Mouse (Mus musculus) cerebellum, postnatal 14 days (tissue): ENCODE measurements around the gene Sgpp2.

ENCODE experiments used
- DNase-seq, 2 experiments: peaks; one replicate each; pipeline ENCODE4 v3.0.0; 2021; ENCODE audit warnings: mixed read lengths in 2 of 2

The Sgpp2 gene

DNA sequence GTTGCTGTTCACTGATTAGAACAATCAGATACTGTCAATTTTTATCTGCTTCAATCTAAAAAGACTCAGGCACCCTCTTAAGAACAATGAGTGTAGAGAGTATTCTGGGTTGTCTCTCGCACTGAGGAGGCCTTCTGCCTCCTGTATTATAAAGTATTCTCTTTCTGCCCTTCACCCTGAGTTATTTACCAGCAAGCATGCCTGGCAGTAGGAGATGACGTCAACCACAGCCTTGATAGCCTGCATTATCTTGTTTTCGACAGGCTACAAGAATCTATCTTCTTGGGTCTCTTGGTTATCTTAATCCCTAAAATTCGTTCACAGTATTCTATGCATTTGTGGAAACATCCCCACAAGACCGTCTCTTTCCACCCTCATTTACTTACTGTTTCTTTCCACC is 29.8 kb downstream of the Sgpp2 start:
- no peak for DNase-seq

DNA sequence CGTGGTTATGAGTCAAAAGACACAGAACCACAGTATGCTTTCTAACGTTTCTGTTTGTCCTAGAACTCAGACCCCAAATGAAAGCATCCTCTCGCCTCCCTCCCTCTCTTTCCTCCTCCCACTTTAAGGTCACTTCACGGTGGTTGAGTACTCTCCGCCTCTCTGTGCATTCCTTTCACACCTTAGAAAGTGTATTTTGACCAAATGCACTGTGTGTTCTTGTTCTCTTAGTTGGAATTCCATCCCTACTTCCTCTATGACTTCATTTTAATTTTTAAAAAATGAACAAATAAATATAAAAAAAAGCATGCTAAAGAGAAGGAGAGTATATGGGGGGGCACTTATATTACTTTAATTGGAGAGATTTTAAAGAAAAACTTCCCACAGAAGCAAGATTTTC is 30.4 kb downstream of the Sgpp2 start:
- no peak for DNase-seq

DNA sequence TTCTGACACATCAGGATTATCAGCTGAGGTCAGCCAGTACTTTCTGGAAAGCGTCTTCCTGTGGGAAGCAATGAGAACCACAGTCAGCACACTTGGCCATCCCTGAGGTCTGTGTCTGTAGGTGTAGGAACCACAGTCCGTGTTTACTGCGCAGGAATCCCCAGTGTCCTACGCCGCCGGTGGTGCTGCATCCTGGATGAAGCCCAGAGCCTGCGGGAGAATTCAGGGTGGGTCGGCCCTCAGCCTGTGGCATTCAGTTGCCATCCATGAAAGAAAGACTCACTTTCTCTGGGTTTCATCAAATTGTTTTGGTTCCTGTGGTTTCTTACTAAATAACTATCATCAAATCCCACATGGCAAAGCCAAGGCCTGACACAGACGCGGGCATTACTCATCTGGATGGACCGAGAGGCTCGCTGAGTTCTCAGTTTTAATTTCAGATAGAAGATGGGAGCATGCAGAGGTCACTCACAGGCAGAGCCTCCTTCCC is 37.2 kb downstream of the Sgpp2 start:
- DNase-seq = no peak

DNA sequence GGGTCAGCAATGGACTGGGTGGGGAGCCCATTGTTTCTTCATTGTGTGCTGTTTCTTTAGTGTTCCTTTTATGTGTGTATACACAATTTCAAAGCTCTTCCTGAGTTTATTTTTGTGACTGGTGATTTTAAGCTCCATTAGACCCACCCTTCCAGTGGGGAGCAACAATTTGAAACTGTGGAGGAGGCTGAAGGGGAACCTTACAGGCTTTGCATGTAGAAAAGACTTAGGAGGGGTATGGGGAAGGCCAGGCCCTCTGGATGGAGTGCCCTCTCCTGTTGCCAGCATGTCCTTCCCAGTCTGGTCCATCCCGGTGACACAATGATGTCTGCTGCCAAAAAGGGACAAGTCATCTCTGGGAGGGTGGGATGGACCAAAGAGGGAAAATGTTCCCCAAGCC is 39.1 kb downstream of the Sgpp2 start:
- DNase-seq = no peak

DNA sequence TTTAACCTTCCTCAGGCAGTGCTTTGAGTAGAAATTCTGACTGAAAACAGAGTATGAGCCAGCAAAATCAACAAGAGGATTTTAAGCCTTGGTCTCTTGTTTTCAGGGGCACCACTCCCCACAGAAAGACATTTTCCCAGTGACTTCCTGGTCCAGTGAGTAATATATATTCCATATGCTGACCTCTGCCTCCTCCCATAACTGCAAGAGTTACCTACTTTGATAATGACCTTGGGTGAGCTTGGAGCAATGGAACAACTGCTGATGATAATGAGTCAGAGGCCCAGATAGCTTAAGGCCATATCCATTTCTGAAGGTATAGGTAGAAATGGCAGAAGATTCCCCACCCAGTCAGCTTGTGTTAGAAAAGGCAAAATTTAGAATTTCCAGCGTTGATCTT is 43.1 kb downstream of the Sgpp2 start:
- no peak for DNase-seq

DNA sequence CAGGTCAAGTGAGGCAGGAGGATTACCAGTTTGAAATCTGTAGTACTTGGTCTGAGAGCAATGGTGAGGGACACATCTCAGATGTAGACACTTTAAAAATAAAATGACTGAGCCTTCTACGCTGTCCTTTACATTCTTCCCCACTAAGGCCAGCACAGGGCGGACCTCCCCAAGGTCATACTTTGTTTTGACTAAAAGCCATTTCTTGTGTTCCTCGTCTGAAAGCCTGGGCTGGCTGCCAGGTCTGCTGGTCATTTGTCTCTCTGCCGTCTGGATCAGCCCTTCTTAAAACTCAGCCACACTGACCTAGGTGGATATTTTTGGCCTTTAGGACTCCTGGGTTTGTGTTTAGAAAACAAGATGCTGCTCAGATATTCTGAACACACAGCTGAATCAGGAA is 45.0 kb downstream of the Sgpp2 start:
- DNase-seq = peak; percentile 71 to 77

DNA sequence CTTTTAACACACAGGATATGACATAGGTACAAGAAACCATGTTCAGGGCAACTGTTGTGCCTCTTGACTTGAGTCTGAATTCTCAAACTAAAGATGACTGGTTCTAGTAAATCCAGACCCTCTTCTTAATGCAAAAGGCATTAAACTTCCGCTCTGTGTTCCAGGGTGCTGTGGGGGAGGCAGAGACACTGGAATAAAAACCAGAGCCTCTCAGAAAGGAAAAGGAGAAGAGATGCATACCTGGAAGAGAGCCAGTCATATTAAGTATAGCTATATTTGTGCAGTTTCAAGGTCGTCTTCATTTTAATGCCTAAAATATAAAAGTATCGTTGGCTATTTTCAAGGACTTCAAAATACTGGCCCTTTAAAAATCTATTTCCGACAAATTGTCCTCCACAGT is 47.3 kb downstream of the Sgpp2 start:
- DNase-seq = no peak

DNA sequence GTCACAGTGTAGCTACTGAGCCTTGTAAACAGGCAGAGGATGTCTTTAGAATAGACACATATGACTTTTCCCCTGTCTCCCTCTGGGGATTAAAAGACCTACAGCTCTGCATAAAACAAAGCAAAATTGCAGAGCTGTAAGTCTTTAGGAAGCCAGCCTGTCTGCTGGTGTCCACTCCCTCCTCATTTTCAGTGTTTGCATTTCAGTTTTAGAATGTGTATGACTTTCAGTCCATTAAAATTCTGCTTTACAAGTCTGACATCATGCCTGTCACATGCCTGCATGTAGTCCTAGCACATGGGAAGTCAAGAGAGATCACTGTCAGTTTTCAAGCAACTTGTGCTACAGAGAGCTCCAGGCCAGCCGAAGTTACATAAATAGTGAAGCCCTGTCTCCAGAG is 47.7 kb downstream of the Sgpp2 start:
- no peak for DNase-seq

DNA sequence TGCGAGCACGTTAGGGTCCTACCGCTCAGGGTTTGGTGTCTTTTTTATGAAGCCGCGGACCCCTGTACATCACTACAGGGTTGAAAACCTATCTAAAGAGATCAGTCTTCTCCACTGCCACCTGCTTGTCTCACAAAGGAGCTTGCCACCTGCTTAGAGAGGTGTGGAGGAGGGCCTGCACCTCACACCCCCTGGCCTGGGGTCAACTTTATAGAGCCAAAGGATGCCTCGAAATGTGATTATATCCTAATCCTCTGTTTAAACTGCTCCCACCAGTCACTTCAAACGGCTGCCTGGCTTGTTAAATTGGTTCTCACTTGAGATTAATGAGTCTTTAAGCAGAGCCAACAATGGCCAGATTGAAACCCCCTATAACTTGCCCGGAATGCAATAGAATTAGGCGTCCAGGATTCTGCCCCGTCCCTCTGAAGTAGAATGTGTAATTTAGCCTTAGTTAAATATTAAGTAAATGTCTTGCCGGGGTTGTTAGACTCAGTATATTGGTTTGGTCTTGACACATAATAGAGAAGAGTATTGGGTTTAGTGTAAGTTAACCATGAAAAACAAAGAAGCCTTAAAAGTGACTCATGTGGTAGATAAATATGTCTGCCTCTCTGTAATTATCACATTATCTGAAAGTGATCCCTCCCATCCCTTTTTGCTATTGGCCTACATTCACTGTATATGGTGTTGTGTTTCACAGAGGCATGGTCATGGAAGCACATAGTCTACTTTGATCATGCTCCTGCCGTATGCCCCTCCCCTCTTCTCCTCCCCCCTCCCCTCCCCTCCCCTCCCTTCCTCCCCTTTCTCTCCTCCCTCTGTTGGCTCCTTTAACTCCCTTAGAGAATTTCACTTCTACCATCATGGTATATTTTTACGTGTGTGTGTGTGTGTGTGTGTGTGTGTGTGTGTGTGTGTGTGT is 54.1 kb downstream of the Sgpp2 start:
- no peak for DNase-seq

DNA sequence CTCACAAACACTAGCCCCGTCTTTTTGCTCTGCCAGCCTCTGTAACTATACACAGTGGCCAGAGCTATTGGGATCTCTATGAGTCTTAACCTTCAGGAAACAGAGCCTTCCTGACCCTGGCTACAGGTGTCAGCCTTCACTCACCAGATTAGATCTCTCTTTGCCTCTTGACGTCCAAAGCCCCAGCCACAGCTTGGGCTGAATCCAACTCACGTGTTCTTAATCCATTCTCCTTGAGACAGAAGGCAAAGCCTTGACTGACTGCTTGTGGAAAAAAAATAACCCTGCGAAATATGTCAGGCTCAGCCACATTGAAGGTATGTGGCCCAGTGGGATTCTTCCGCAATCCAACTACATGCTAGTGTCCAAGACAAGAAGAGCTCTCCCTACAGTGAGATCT is 57.7 kb downstream of the Sgpp2 start:
- peak; percentile 37 to 43 for DNase-seq

DNA sequence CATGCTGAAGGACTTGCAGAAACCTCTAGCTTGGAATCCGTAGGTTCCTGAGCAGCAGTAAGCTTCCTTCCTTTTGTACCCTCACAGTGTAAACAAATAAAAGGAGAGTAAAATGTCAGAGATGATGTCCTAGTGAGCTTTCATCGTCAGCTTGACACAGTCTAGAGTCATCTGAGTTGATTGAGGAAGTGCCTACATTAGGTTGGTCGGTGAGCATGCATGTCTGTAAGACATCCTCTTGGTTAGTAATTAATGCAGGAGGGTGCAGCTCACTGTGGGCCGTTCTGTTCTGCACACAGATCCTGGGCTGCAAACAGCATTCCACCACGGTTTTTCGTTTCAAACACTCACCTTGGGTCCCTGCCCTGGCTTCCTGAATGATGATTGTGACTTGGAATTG is 60.0 kb downstream of the Sgpp2 start:
- no peak for DNase-seq

DNA sequence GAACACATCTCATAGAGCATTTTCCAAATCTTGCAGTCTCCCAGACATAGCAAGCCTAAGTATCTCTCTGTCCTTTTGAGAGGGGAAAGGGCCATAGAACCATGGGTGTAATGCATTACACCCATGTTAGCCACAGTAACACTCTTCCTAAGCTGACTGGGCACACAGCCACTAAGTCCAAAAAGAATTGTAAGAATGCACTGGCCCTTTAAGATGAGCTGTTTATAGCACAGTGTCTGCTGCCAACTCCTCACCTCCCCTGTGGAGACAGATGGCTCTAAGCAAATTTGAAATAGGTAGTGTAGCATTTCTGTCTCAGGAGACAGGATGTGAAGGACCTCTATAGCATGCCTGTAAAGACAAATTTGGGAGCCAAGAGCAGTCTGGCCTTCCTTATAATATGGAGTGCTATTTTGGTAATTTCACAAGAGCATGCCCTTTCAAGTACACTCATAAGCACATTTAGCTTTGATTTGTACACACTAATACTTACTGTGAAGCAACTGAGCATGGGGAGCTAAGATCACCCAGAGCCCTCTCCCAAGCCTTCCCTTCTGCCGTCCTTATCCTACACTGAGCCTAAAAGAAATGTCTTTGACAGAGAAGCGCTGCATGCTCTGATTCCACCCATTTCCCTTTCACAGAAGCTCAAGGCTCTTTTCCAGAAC is 61.6 kb downstream of the Sgpp2 start:
- peak; percentile 93 to 94 for DNase-seq

DNA sequence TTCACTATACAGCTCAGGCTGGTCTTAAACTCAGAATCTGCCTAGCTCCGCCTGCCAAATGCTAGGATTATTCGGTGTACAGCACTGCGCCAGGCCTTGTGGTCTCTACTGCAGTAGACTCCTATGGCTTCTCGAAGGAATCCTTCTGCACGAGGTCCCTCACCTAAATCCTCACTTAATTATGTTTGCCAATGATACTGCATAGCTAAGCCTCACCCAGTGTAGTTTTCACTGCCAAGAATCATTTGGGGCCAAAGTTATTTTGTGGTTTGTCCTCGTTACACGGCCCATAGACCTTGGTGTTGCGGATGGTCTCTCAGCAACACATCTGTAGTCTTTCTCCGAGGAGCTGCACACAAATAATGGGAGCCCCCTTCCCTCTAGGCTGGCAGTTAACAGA is 62.2 kb downstream of the Sgpp2 start:
- peak in 1 of 2 experiments; percentile 38 for DNase-seq

DNA sequence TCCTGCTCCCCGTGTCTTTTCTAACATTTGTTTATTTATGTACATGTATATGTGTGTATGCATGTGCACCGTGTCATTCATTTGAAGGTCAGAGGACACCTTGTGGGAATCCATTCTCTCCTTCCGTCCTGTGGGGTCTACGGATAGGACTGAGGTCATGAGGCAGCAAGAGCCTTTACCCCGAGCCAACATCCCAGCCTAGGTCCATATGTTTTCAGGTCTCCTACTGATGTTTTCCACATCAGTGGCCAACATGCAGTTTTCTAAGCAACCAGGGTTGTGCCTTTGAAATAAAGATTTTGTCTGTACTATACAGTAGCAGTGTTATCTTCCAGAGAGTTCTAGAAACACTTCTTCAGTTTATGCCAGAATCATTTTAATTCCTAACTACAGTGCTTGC is 63.7 kb downstream of the Sgpp2 start:
- no peak for DNase-seq

DNA sequence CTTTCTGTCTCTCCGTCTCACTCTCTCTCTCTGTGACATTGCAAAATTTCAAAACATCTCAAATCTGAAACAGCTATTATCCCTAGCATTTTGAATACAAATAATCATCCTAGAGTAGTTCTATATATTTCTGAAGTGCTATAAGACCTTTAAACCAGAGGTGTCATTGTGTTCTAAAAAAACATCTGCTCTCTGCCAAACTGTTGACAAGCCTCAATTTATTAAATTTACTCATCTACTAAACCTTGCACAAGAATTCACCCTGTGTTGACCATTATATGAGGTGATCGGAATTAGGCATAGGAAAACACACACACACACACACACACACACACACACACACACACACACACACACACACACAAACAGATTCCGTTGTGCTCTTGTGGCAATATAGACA is 64.9 kb downstream of the Sgpp2 start:
- DNase-seq = no peak

DNA sequence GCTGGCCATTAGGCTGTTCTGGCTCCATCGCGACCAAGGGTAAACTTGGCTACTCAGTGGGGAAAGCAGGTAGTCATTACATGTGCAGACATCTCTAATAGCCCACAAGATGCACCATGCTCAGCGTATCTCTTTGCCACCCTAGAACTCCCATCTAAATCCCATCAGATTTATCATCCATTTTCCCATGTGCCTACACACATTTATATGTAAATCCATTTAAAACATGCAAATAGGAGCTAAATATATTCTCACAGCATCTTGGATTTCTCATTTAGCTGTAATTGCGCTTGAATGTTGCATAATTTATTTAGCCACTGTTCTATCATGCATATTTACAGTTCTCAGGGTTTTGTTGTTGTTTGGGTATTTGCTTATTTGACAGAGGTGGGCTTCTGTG is 70.8 kb downstream of the Sgpp2 start:
- no peak for DNase-seq

DNA sequence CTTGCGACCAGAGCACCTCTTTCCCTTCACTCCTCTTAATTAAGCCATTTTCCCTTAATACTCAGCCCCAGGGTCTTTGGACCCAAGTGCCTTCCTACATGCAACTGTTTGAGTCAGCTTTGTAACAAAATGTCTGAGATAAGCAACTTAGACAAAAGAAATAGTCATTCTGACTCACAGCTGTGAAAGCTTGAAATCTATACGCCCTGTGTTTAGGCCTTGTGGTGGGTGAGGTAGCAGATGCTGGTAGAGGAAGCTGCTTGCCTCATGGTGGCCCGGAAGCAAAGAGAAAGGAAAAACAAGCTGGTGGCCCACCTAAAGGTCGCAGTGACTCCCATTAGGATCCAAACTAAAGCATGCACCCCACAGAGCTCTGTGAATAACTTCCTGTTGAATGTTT is 77.7 kb downstream of the Sgpp2 start:
- no peak for DNase-seq

DNA sequence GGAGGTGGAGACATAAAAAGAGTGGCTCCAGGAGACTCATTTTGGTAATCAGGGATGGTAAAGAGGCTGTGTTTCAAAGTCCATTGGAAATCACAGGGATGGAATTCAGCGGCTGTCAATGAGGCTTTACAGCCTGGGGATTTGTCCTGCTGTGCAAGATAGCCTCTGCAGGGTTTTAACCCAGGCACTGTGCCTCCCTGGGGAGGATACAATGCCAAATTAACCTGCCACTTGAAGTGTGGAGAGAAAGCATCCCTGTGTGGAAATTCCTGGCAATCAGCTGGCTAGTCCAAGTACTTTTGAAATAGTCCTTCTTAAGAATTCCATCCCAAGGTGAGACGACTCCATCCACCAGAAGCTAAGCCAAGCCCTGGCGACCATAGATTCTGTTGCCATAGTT is 78.7 kb downstream of the Sgpp2 start:
- DNase-seq = no peak

DNA sequence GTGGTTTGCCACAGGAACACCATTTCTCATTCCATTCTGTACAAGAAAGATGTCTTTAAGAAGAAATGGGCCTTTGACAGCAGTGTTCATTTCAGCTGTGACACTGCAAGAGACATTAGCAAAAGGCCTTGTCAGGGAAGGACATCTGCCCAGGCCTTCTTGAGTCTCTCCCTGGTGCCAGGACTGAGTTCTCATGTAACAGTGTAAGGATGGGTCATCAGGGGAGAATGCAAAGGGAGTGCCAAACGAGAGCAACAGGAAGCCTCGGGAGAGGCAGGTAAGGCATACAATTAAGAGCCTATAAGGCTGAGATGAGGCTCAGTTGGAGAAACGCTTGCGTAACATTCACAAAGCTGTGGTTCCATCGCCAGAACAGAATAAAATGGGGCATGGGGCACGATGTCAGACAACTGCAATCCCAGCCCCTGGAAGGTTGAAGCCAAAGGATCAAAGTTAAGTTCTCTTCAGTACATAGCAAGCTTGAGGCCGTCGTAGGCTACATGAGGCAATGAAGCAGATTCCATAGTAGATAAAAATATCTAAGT is 85.1 kb downstream of the Sgpp2 start:
- no peak for DNase-seq

DNA sequence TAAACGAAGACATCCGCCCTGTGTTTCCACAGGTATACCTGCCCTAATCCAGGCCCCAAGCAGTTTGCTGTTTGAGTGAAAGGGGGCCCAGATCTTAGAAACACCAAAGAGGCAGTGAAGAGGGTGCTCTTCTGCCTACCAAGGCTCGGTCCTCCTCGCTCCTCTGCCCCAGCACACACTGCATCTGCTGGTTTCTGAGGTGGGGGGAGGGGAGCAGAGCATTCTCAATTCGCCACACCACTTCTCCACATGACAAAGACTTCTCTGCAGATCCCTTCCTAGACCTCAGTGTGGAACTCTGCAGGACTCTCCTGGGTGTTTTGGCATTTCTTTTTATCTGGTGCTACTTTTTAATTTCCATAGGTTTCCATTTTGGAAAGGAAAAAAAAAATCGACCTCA is 85.6 kb downstream of the Sgpp2 start:
- DNase-seq = no peak

DNA sequence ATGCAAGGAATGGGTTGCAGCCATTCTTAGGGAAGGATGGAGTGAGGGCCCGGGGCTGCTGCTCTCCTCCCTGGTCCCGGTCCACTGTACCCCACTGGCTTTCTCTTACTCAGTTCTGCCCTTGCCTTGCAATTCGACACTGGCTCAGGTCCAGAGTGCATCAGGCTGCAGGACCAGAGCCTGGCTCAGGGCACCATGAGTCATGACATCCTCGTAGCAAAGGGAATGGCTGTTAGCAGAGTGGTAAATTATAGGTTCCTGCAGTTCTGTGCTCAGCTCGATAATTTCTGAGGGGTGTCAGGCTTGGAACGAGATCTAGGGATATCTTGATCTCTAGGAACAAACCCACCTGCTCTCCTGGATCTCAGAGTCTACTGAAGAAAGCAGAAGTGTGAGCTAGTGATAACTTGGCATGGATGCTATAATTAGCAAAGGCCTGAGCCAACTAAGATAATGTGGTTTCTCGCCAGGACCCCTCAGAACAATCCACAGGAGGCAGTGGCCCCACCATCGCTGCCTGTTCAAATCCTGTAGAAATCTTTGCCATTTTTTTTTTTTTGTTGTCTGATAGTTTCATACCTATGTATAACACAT is 86.3 kb downstream of the Sgpp2 start:
- DNase-seq = peak; percentile 75 to 78

DNA sequence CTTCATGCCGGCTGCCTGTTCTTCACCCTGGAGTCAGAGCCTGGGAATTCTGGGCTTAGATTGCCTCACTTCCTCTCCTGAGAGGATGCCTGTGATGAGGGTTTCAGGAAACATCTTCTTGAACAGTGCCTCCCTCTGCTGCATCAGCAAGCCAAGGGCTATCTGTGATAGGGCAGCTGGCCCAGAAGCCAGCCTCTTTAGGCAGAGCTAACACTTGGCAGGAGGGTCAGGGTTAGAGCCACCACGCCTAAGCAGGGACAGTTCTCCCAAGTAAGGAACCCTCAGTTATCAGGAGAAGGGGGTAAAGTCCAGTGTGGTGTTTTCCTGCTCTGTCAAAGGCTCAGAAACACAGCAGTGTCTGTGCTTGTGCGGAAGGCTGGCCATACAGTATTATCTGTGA is 89.6 kb downstream of the Sgpp2 start:
- no peak for DNase-seq

DNA sequence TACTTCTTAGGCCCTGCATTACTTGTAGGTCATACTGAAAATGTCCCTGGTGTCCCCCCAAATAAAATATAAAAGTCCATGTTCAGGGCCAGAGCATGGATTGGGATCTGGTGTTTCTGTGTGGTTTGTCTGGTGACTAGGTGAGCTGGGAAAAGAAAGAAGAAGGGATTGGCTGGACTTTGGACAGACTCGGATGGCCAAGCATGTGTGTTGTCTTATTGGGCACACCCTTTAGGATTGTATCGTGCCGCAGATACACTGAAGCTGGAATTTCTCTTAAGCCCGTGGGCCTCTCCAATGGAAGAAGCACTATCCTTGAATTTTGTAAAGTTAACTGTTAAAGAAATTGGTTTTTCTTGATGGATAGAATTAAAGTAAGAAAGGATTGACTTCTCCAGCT is 91.3 kb downstream of the Sgpp2 start:
- DNase-seq = no peak

DNA sequence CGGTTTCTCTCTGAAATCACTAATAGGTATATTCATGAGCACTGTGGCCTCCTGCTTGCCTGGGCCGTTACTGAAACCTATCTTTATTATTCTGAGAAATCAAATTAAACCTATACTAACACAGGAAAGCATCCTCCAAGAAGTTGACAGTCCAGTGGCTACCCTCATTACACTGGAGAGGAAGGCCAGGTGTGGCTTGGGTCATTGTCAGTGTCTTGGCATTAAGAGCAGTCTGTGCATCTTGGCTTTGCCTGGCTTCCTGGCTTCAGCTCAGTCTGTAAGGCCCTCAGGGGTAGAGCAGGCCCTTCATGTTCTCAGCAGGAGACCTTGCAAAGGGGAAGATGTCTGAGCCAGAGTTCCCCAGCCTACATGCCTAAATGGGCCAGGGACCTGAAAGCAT is 99.3 kb downstream of the Sgpp2 start:
- no peak for DNase-seq
